Mouse (Mus musculus) megakaryocyte, embryonic 14.5 days (primary cell): Measurements from ENCODE around the gene Apba3.

Source experiments
- FLI1 ChIP-seq: IDR thresholded peaks from 2 replicates; pipeline ENCODE4 v1.6.1; 2012; ENCODE audit warnings: low read length, inconsistent platforms, mixed read lengths
- GATA1 ChIP-seq: IDR thresholded peaks from 3 replicates; pipeline ENCODE4 v1.6.1; 2012; ENCODE audit warnings: mixed read lengths, low read length, inconsistent platforms, borderline replicate concordance

DNA sequence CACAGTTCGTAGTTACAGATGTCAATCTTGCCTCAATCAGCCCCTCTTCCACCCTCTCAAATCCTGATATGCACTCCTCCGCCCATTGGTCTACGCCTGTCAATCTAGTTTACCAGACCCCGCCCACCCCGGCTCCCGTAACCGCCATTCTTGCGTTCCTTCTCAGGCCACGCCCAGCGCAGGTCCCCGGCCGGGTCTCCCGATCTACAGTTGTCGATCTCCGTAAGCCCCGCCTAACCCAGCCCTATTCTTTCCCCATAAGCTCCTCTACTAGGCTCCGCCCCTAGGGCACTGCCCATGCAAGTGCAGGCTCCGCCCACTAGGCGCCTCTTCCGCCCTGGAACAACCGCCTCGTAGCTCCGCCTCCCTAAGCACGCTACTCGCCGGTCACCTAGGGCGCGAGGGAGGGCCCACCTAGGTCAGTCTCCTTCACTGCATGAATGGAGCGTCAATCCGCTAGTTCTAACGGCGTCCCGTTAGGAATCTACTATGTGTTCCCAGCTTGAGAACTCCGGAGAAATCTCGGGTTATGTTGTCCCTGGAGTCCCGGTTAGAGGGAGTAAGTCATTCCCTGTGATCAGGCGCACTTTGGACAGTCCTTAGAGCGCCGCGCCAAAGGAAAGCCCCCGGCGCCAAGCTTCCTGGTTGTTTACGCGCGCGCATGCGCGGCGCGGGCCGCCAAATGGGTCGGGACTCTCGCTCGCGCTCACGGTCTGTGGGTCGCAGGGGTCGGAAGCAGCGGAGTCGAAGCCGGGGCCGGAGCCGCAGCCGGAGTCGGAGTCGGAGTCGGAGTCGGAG lies 54.0 kb downstream of the Apba3 start, which contains the start of gene Cactin:
- TF ChIP-seq GATA1 (no peak), FLI1 (no peak)
